Mouse (Mus musculus) right cerebral cortex, adult 18-20 months (tissue): ENCODE results near the gene Cyp2d10.

Experiments used
- DNase-seq: peaks from one replicate; pipeline ENCODE4 v3.0.0; 2022; ENCODE audit warnings: mixed read lengths

Gene Cyp2d10

DNA sequence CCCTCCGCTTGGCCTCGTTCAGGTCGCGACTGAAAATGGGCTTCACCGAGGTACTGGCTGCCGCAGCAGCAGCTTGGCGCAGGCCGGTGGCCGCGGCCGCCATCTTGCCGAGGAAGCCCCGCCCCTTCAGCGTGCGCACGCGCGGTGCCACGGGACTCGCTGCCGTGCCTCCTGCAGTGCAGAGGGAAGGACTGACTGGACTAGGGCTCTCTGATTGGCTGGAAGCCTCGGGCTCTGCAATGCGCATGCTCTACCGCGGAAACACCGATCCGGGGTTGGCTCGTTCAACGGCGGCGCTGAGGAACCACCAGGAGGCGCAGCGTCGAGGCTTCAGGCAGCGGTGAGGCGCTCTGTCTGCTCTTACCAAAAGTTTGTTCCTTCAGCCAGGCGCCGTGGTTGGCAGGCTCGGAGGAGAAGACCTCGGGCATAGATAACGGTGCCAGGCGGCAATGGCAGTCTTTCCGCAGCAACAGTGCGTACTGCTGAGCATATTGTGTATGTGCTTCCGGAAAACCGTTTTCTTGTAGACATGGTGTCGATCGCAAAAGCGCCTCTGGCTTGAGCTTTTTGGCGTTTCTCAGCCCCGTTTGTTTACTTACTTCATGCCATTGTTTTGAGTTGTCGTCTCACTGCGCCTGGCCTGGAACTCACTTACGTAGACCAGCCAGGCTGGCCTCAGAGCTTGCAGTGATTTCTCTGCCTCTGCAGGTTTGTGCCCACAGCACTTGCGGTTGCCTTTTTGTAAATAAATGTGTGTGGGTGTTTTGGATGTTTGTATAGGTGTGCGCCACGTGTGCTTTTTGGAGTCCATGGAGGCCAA is 52.7 kb downstream of the Cyp2d10 start, which contains the start of gene Ndufa6:
TSS of gene Ndufa6 (minus strand) at position 197 of the 820 bp plus-strand sequence.
- peak; percentile 97 for DNase-seq

DNA sequence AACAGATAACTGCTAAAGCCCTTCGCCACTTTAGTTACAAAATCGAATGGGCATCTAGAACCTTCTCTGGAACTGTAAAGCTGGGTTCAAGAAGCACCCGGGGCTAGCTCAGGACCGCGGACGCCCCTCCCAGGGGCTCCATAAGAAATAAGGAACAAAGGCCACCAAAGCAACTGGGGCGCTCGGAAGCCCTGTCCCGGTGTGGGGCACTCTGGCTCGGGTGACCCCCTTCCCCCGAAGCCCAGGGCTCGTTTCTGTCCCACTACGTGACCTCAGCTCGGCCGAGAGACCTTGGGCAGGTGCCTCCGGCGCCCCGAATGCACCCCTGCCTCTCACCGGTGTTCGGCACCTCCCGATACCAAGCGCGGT is 53.3 kb downstream of the Cyp2d10 start:
- no peak for DNase-seq

GRCm38 (mm10) chr15:82353078-82353744 is 53.8 kb downstream of the Cyp2d10 start:
- no peak for DNase-seq
